16 mouse cellular contexts compared by ENCODE assay signal in the genomic region with DNA sequence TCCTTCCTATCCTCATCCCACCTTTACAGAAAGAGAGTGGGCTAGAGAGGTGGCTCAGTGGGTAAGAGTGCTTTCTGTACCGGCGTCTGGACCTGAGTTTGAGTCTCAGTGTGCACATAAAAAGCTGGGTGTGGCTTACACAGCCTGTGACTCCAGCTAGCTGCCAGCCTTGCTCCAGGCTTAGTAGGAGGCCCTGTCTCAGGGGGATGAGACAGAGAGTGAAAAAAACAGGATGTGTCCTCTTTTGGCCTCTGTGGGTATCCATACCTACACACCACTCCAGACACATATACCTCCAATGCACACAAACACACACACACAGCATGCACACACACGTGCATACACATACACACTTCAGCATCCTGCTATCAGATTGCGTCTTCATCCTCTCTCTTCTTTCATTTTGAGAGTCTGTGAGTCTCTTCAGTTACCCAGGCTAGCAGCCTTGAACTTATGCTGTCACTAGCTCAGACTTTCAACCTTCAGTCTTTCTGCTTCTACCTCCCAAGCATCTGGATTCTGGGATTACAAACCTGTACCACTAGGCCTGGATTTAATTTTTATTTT. TPM values are rescaled to one million over a fixed set of nuclear protein-coding genes. Genes with fewer than 3 reads are reported as not detected.
DNase-seq lines count a peak whose midpoint lies in the region; ATAC-seq lines count a peak whose summit lies in the region.
"Had no signal": no experiment of that assay in that cellular context is flagged by ENCODE, and none has a peak within 500 bp of the region (broad histone marks: within the 10 kb centered on the region; RNA-seq: fewer than 3 reads in every experiment).

No protein-coding gene starts in this region.

- H3K27ac ChIP-seq in neural tube, embryonic 13.5 days (replicated peaks) = peak overlapping the region; percentile 75
- peak overlapping the region; percentile 41; the same call in 1 of the 2 replicates for H3K27ac ChIP-seq in hindbrain, embryonic 14.5 days
- 0 out of 2 replicates have a peak overlapping the region, but pooled peaks have one; percentile 19 for H3K27ac ChIP-seq in neural tube, embryonic 15.5 days (replicated peaks)
- H3K27ac ChIP-seq: forebrain, embryonic 13.5 days; gastrocnemius, adult 2 months; heart, adult 2 months; layer of hippocampus, adult 2 months; left cerebral cortex, adult 2 months; neural tube, embryonic 12.5 days had no signal

- H3K4me1 ChIP-seq in neural tube, embryonic 13.5 days (replicated peaks) = peaks cover 28% of the 10 kb centered on the region
- 0 out of 2 replicates have a peak, but pooled peaks cover 4% of the 10 kb centered on the region for H3K4me1 ChIP-seq in hindbrain, embryonic 14.5 days (replicated peaks; ENCODE audit: control insufficient read depth, insufficient read depth, low read length)
- H3K4me1 ChIP-seq in neural tube, embryonic 15.5 days = peaks cover 23% of the 10 kb centered on the region

- no peaks in the 10 kb centered on the region for H3K27me3 ChIP-seq in neural tube, embryonic 13.5 days
- H3K27me3 ChIP-seq in hindbrain, embryonic 14.5 days (ENCODE audit: control insufficient read depth, insufficient read depth, low read length) = no peaks in the 10 kb centered on the region
- H3K27me3 ChIP-seq in neural tube, embryonic 15.5 days (replicated peaks) = no peaks in the 10 kb centered on the region
- H3K27me3 ChIP-seq: forebrain, embryonic 13.5 days; neural tube, embryonic 12.5 days had no signal

- no peaks in the 10 kb centered on the region for H3K36me3 ChIP-seq in neural tube, embryonic 13.5 days
- no peaks in the 10 kb centered on the region for H3K36me3 ChIP-seq in hindbrain, embryonic 14.5 days (replicated peaks; ENCODE audit: control insufficient read depth, insufficient read depth)
- H3K36me3 ChIP-seq in neural tube, embryonic 15.5 days = no peaks in the 10 kb centered on the region
- H3K36me3 ChIP-seq: neural tube, embryonic 12.5 days had no signal

- H3K4me2 ChIP-seq in neural tube, embryonic 13.5 days = no peak overlapping the region
- H3K4me2 ChIP-seq in hindbrain, embryonic 14.5 days (replicated peaks) = no peak overlapping the region
- H3K4me2 ChIP-seq in neural tube, embryonic 15.5 days = no peak overlapping the region
- H3K4me2 ChIP-seq: forebrain, embryonic 13.5 days; neural tube, embryonic 12.5 days had no signal

- peak; percentile 88 for DNase-seq in heart, adult 11 months
- DNase-seq in heart, adult 18-20 months = no peak
- no peak for DNase-seq in neural tube, embryonic 10.5 days (ENCODE audit: extremely low spot score, low spot score)
- no peak for DNase-seq in hindbrain, embryonic 14.5 days (ENCODE audit: low spot score)
- no peak for DNase-seq in right cerebral cortex, postnatal 10 days (ENCODE audit: low spot score in 2 of 2)
- DNase-seq in adrenal gland, adult 8-10 months = no peak
- DNase-seq: cerebellum, postnatal 25 days; gastrocnemius, adult 2 months; heart, adult 2 months had no signal

- H3K4me3 ChIP-seq in neural tube, embryonic 13.5 days = no peak overlapping the region
- H3K4me3 ChIP-seq in hindbrain, embryonic 14.5 days (replicated peaks; ENCODE audit: low read length) = no peak overlapping the region
- no peak overlapping the region for H3K4me3 ChIP-seq in neural tube, embryonic 15.5 days (replicated peaks)
- H3K4me3 ChIP-seq: forebrain, embryonic 13.5 days; gastrocnemius, adult 2 months; heart, adult 2 months; layer of hippocampus, adult 2 months; left cerebral cortex, adult 2 months; neural tube, embryonic 12.5 days had no signal

- WGBS in neural tube, embryonic 13.5 days = 78% methylated on average over 4 of the region's 4 CpGs
- 85% methylated on average over 4 of the region's 4 CpGs for WGBS in hindbrain, embryonic 14.5 days
- 64% methylated on average over 4 of the region's 4 CpGs for WGBS in neural tube, embryonic 15.5 days

- no peak overlapping the region for H3K9ac ChIP-seq in neural tube, embryonic 13.5 days
- no peak overlapping the region for H3K9ac ChIP-seq in hindbrain, embryonic 14.5 days
- H3K9ac ChIP-seq in neural tube, embryonic 15.5 days (replicated peaks) = no peak overlapping the region
- H3K9ac ChIP-seq: forebrain, embryonic 13.5 days; neural tube, embryonic 12.5 days had no signal

- H3K9me3 ChIP-seq in neural tube, embryonic 13.5 days = no peaks in the 10 kb centered on the region
- no peaks in the 10 kb centered on the region for H3K9me3 ChIP-seq in hindbrain, embryonic 14.5 days (ENCODE audit: control insufficient read depth, low read length)
- H3K9me3 ChIP-seq in neural tube, embryonic 15.5 days (replicated peaks) = no peaks in the 10 kb centered on the region
- H3K9me3 ChIP-seq: forebrain, embryonic 13.5 days; neural tube, embryonic 12.5 days had no signal

- 0 out of 2 replicates have a peak, but pooled peaks have one; percentile 4 for ATAC-seq in neural tube, embryonic 13.5 days (ENCODE audit: low read depth)
- no peak for ATAC-seq in hindbrain, embryonic 14.5 days (ENCODE audit: low FRiP score)
- ATAC-seq in neural tube, embryonic 15.5 days (ENCODE audit: low FRiP score) = no peak
- ATAC-seq: forebrain, embryonic 13.5 days; inflammation-experienced regulatory T-cells, adult 6 months had no signal

RNA-seq across cellular contexts. Expression of gene Ptma, which starts 14.3 kb away (rescaled TPM):
- total RNA-seq in heart, adult 18-20 months (2021) = 100 to 1,000 TPM; 212 TPM
- 2,347 and 2,536 TPM in 2 replicates for polyA plus RNA-seq in neural tube, embryonic 13.5 days (2015; fragmentation: Nextera tagmentation; extraction: Ambion mirVana)
- 1,567 and 1,692 TPM in 2 replicates for polyA plus RNA-seq in hindbrain, embryonic 14.5 days (2014; fragmentation: Nextera tagmentation; extraction: Ambion mirVana)
- polyA plus RNA-seq in neural tube, embryonic 15.5 days (2015; fragmentation: Nextera tagmentation; extraction: Ambion mirVana) = 1,254 and 1,565 TPM in 2 replicates
- 100 to 1,000 TPM; 448 to 514 (median 510) TPM for total RNA-seq in adrenal gland, adult 8-10 months (2022)

Comparison
In these comparisons a context has a peak if more than half of its experiments do, and no peak if none do; other contexts are left out.
1. H3K27ac ChIP-seq: peak in every context shown above with its lines; median percentile 75 in neural tube, embryonic 13.5 days; 41 in hindbrain, embryonic 14.5 days; 19 in neural tube, embryonic 15.5 days.